ENCODE assay signal across 15 mouse cellular contexts in genomic region chr2:32218541-32219334, GRCm38 (mm10). TPM values are rescaled to one million over a fixed set of nuclear protein-coding genes. Genes with fewer than 3 reads are reported as not detected.
DNase-seq lines count a peak whose midpoint lies in the region; ATAC-seq and TF ChIP-seq lines count a peak whose summit lies in the region.
"Had no signal": no experiment of that assay in that cellular context is flagged by ENCODE, and none has a peak within 500 bp of the region (broad histone marks: within the 10 kb centered on the region; RNA-seq: fewer than 3 reads in every experiment).

No protein-coding gene starts in this region.

- H3K9ac ChIP-seq in intestine, postnatal 0 days (ENCODE audit: low read depth, low read length), result no peak overlapping the region
- H3K9ac ChIP-seq in intestine, embryonic 16.5 days (ENCODE audit: low read depth, low read length), result no peak overlapping the region
- H3K9ac ChIP-seq: liver, embryonic 12.5 days; lung, embryonic 15.5 days; midbrain, embryonic 15.5 days had no signal

- TF ChIP-seq CTCF in intestine, postnatal 0 days (IDR thresholded peaks at IDR 0.05; ENCODE audit: low read depth), result no peak
- no peak for TF ChIP-seq CTCF in E14TG2a.4 (conservative IDR thresholded peaks at IDR 0.05; ENCODE audit: low read length)

- 84% methylated on average over 11 of the region's 11 CpGs for WGBS in intestine, postnatal 0 days
- WGBS in intestine, embryonic 16.5 days, result 88% methylated on average over 11 of the region's 11 CpGs
- 85% methylated on average over 11 of the region's 11 CpGs for WGBS in hindbrain, embryonic 10.5 days

- no peak overlapping the region for H3K27ac ChIP-seq in intestine, postnatal 0 days (ENCODE audit: low read depth, low read length)
- H3K27ac ChIP-seq in intestine, embryonic 16.5 days (ENCODE audit: low read length), result no peak overlapping the region
- no peak overlapping the region for H3K27ac ChIP-seq in hindbrain, embryonic 10.5 days
- H3K27ac ChIP-seq: liver, embryonic 12.5 days; lung, embryonic 15.5 days; midbrain, embryonic 15.5 days had no signal

- peak; percentile 60 for DNase-seq in cerebellum, adult 9-11 months
- DNase-seq in cerebellum, postnatal 14 days, result no peak
- DNase-seq in kidney, adult 8-10 months, result peak; percentile 83 to 85
- DNase-seq in hindbrain, embryonic 10.5 days (ENCODE audit: low spot score), result no peak
- no peak for DNase-seq in testis, postnatal 14 days (ENCODE audit: low spot score)
- DNase-seq: right cerebral cortex, postnatal 14 days; thymus, postnatal 36 days had no signal

- no peak overlapping the region for H3K4me3 ChIP-seq in intestine, postnatal 0 days (ENCODE audit: low read depth, low read length)
- no peak overlapping the region for H3K4me3 ChIP-seq in intestine, embryonic 16.5 days (ENCODE audit: low read length)
- peak overlapping the region; percentile 43 for H3K4me3 ChIP-seq in E14TG2a.4 (replicated peaks; ENCODE audit: low read length)
- no peak overlapping the region for H3K4me3 ChIP-seq in hindbrain, embryonic 10.5 days
- H3K4me3 ChIP-seq: liver, embryonic 12.5 days; lung, embryonic 15.5 days; midbrain, embryonic 15.5 days had no signal

- H3K27me3 ChIP-seq in intestine, postnatal 0 days (replicated peaks; ENCODE audit: control insufficient read depth, insufficient read depth, low read length), result no peaks in the 10 kb centered on the region
- no peaks in the 10 kb centered on the region for H3K27me3 ChIP-seq in intestine, embryonic 16.5 days (replicated peaks; ENCODE audit: control insufficient read depth, insufficient read depth, low read length)
- H3K27me3 ChIP-seq in E14TG2a.4 (ENCODE audit: insufficient read depth, low read length), result no peaks in the 10 kb centered on the region
- H3K27me3 ChIP-seq in hindbrain, embryonic 10.5 days (ENCODE audit: insufficient read depth, poor library complexity, severe bottlenecking), result no peaks in the 10 kb centered on the region
- H3K27me3 ChIP-seq: liver, embryonic 12.5 days; lung, embryonic 15.5 days; midbrain, embryonic 15.5 days had no signal

- no peaks in the 10 kb centered on the region for H3K9me3 ChIP-seq in intestine, postnatal 0 days (ENCODE audit: control insufficient read depth)
- no peaks in the 10 kb centered on the region for H3K9me3 ChIP-seq in intestine, embryonic 16.5 days (ENCODE audit: control insufficient read depth, low read length)
- H3K9me3 ChIP-seq in E14TG2a.4 (ENCODE audit: low read length), result no peaks in the 10 kb centered on the region
- H3K9me3 ChIP-seq in hindbrain, embryonic 10.5 days, result no peaks in the 10 kb centered on the region
- H3K9me3 ChIP-seq: liver, embryonic 12.5 days; lung, embryonic 15.5 days; midbrain, embryonic 15.5 days had no signal

- ATAC-seq in intestine, postnatal 0 days, result 0 out of 2 replicates have a peak, but pooled peaks have one; percentile 6
- no peak for ATAC-seq in intestine, embryonic 16.5 days
- ATAC-seq: forebrain, embryonic 14.5 days; inflammation-experienced regulatory T-cells, adult 6 months; liver, embryonic 12.5 days; midbrain, embryonic 15.5 days had no signal

- no peak overlapping the region for H3K4me2 ChIP-seq in intestine, postnatal 0 days (replicated peaks; ENCODE audit: low read depth)
- no peak overlapping the region for H3K4me2 ChIP-seq in intestine, embryonic 16.5 days (ENCODE audit: low read depth, low read length)
- H3K4me2 ChIP-seq: liver, embryonic 12.5 days; lung, embryonic 15.5 days; midbrain, embryonic 15.5 days had no signal

- H3K4me1 ChIP-seq in intestine, postnatal 0 days (replicated peaks; ENCODE audit: control insufficient read depth, insufficient read depth, low read length), result no peaks in the 10 kb centered on the region
- H3K4me1 ChIP-seq in intestine, embryonic 16.5 days (ENCODE audit: control insufficient read depth, insufficient read depth, low read length), result no peaks in the 10 kb centered on the region
- peaks cover 68% of the 10 kb centered on the region for H3K4me1 ChIP-seq in E14TG2a.4 (replicated peaks; ENCODE audit: low read depth, low read length)
- H3K4me1 ChIP-seq in hindbrain, embryonic 10.5 days (replicated peaks), result no peaks in the 10 kb centered on the region
- H3K4me1 ChIP-seq: liver, embryonic 12.5 days; lung, embryonic 15.5 days; midbrain, embryonic 15.5 days had no signal

- peaks cover 100% of the 10 kb centered on the region for H3K36me3 ChIP-seq in intestine, postnatal 0 days (ENCODE audit: control insufficient read depth, insufficient read depth)
- peaks cover 59% of the 10 kb centered on the region for H3K36me3 ChIP-seq in intestine, embryonic 16.5 days (ENCODE audit: control insufficient read depth, insufficient read depth, low read length)
- H3K36me3 ChIP-seq in E14TG2a.4 (ENCODE audit: insufficient read depth, low read length), result peaks cover 100% of the 10 kb centered on the region
- H3K36me3 ChIP-seq in hindbrain, embryonic 10.5 days, result peaks cover 100% of the 10 kb centered on the region

RNA-seq across cellular contexts. Expression of gene Pomt1, which starts 17.7 kb away (rescaled TPM):
- 9.2 and 10.7 TPM in 2 replicates for polyA plus RNA-seq in intestine, postnatal 0 days (2015; fragmentation: Nextera tagmentation; extraction: Ambion mirVana)
- 26.7 and 26.9 TPM in 2 replicates for polyA plus RNA-seq in intestine, embryonic 16.5 days (2015; fragmentation: Nextera tagmentation; extraction: Ambion mirVana)
- polyA plus RNA-seq in hindbrain, embryonic 10.5 days (2016; fragmentation: Nextera tagmentation; extraction: Ambion mirVana), result 27.1 and 27.2 TPM in 2 replicates

RNA-seq across cellular contexts. Expression of gene Uck1, which starts 41.2 kb away (rescaled TPM):
- 74.1 and 80.0 TPM in 2 replicates for polyA plus RNA-seq in intestine, postnatal 0 days (2015; fragmentation: Nextera tagmentation; extraction: Ambion mirVana)
- polyA plus RNA-seq in intestine, embryonic 16.5 days (2015; fragmentation: Nextera tagmentation; extraction: Ambion mirVana), result 72.4 and 74.4 TPM in 2 replicates
- 77.2 and 83.0 TPM in 2 replicates for polyA plus RNA-seq in hindbrain, embryonic 10.5 days (2016; fragmentation: Nextera tagmentation; extraction: Ambion mirVana)

Comparison
In these comparisons a context has a peak if more than half of its experiments do, and no peak if none do; other contexts are left out.
1. DNase-seq: peak in cerebellum, adult 9-11 months (single experiment) and kidney, adult 8-10 months (2 of 2); none in cerebellum, postnatal 14 days (0 of 2), hindbrain, embryonic 10.5 days (single experiment) and testis, postnatal 14 days (single experiment).